Mouse (Mus musculus): ENCODE measurements around the gene Tmem220. TPM values are rescaled to one million over a fixed set of nuclear protein-coding genes. Genes with fewer than 3 reads are reported as not detected.

The Tmem220 gene
- polyA plus RNA-seq, 1 experiment from 2014 or later, result 2.2 TPM

DNA sequence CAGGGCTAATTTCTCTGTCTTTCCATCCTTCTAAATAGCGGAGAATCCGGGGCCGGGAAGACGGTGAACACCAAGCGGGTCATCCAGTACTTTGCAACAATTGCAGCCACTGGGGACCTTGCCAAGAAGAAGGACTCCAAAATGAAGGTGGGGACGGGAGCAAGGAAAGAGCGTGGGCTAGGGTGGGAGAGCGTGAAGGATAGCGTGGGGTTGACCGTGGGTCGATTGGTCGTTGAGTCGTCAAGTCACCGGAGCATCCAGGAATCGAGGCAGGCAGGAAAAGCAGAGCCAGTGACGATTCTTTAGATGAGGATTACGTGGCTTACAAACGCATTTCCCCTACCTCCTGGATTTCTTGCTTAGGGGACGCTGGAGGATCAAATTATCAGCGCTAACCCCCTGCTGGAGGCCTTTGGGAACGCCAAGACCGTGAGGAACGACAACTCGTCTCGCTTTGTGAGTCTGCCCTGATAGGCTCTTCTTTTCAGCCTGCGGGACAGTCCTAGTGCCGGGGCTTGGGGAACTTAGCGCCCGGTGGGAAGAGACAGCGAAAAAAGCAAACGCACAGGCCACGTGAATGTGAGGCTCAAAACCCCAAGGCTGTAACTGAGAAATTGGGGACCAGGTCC, 58.9 kb downstream of the Tmem220 start:
- Histone ChIP-seq H3K9ac (no peak overlapping the region), H3K4me1 (no peaks in the 10 kb centered on the region; the same call in 1 of the 2 replicates), H3K4me2 (replicated peaks) (no peak overlapping the region), H3K9me3 (replicated peaks) (no peaks in the 10 kb centered on the region), H3K4me3 (replicated peaks) (no peak overlapping the region; the same call in 1 of the 2 replicates), H3K27ac (replicated peaks) (no peak overlapping the region), H3K27me3 (peaks cover 23% of the 10 kb centered on the region), H3K36me3 (no peaks in the 10 kb centered on the region)
- ATAC-seq (ENCODE audit: insufficient number of reproducible peaks, low FRiP score, low TSS enrichment, low read depth), result no peak
- 38% methylated on average over 32 of the region's 32 CpGs for WGBS

Other genes with a start within 250 kb of the Tmem220 start
- 1.1 and 1.6 TPM in 2 replicates for gene Pirt, start 113.2 kb upstream of the Tmem220 start, polyA plus RNA-seq (2015; fragmentation: Nextera tagmentation; extraction: Ambion mirVana)
- 0.21 and 0.37 TPM in 2 replicates for gene Tmem238l, start 68.5 kb upstream of the Tmem220 start, polyA plus RNA-seq (2015; fragmentation: Nextera tagmentation; extraction: Ambion mirVana)
- 33.9 and 35.4 TPM in 2 replicates for gene Adprm, start 27.4 kb downstream of the Tmem220 start, polyA plus RNA-seq (2015; fragmentation: Nextera tagmentation; extraction: Ambion mirVana)
- 16.7 and 17.0 TPM in 2 replicates for gene Sco1, start 27.5 kb downstream of the Tmem220 start, polyA plus RNA-seq (2015; fragmentation: Nextera tagmentation; extraction: Ambion mirVana)
- gene Myh3, start 53.1 kb downstream of the Tmem220 start, polyA plus RNA-seq (2015; fragmentation: Nextera tagmentation; extraction: Ambion mirVana), result 150 and 219 TPM in 2 replicates
- gene Myh2, start 145.9 kb downstream of the Tmem220 start, polyA plus RNA-seq (2015; fragmentation: Nextera tagmentation; extraction: Ambion mirVana), result 0.24 and 0.44 TPM in 2 replicates
- gene Myh1, start 174.9 kb downstream of the Tmem220 start, polyA plus RNA-seq (2015; fragmentation: Nextera tagmentation; extraction: Ambion mirVana), result 0.75 and 1.0 TPM in 2 replicates
- gene Myh4, start 212.9 kb downstream of the Tmem220 start, polyA plus RNA-seq (2015; fragmentation: Nextera tagmentation; extraction: Ambion mirVana), result 0.18 and 0.20 TPM in 2 replicates